Mouse (Mus musculus): Measurements from ENCODE around the gene E430018J23Rik. TPM values are rescaled to one million over a fixed set of nuclear protein-coding genes. Genes with fewer than 3 reads are reported as not detected.

E430018J23Rik gene
- polyA plus RNA-seq, 1 experiment, result 3.4 TPM

Other genes starting within 250 kb of the E430018J23Rik start
- gene Cd2bp2, start 197.6 kb downstream of the E430018J23Rik start, polyA plus RNA-seq (2012; ENCODE audit: insufficient read depth, insufficient read length, missing spikeins), result 15.3 and 17.4 TPM in 2 replicates
- gene Tbc1d10b, start 185.2 kb downstream of the E430018J23Rik start, polyA plus RNA-seq (2012; ENCODE audit: insufficient read depth, insufficient read length, missing spikeins), result 9.8 and 12.8 TPM in 2 replicates
- 335 and 418 TPM in 2 replicates for gene Mylpf, start 184.7 kb downstream of the E430018J23Rik start, polyA plus RNA-seq (2012; ENCODE audit: insufficient read depth, insufficient read length, missing spikeins)
- gene Zfp553, start 160.6 kb downstream of the E430018J23Rik start, polyA plus RNA-seq (2012; ENCODE audit: insufficient read depth, insufficient read length, missing spikeins), result 3.3 and 3.4 TPM in 2 replicates
- gene Sept1, start 160.5 kb downstream of the E430018J23Rik start, polyA plus RNA-seq (2012; ENCODE audit: insufficient read depth, insufficient read length, missing spikeins), result 10.9 and 19.3 TPM in 2 replicates
- 7.1 and 14.4 TPM in 2 replicates for gene Zfp771, start 149.4 kb downstream of the E430018J23Rik start, polyA plus RNA-seq (2012; ENCODE audit: insufficient read depth, insufficient read length, missing spikeins)
- gene Dctpp1, start 132.9 kb downstream of the E430018J23Rik start, polyA plus RNA-seq (2012; ENCODE audit: insufficient read depth, insufficient read length, missing spikeins), result 38.1 and 41.3 TPM in 2 replicates
- 125 and 144 TPM in 2 replicates for gene Sephs2, start 119.6 kb downstream of the E430018J23Rik start, polyA plus RNA-seq (2012; ENCODE audit: insufficient read depth, insufficient read length, missing spikeins)
- gene Itgal, start 97.4 kb downstream of the E430018J23Rik start, polyA plus RNA-seq (2012; ENCODE audit: insufficient read depth, insufficient read length, missing spikeins), result 1.1 and 2.3 TPM in 2 replicates
- 26.6 and 27.5 TPM in 2 replicates for gene Zfp768, start 48.0 kb downstream of the E430018J23Rik start, polyA plus RNA-seq (2012; ENCODE audit: insufficient read depth, insufficient read length, missing spikeins)
- 1.5 and 1.8 TPM in 2 replicates for gene Zfp747, start 17.6 kb downstream of the E430018J23Rik start, polyA plus RNA-seq (2012; ENCODE audit: insufficient read depth, insufficient read length, missing spikeins)
- 1.0 and 1.4 TPM in 2 replicates for gene 9130019O22Rik, start 6.5 kb downstream of the E430018J23Rik start, polyA plus RNA-seq (2012; ENCODE audit: insufficient read depth, insufficient read length, missing spikeins)
- 1.6 and 2.6 TPM in 2 replicates for gene Zfp764, start 13.2 kb upstream of the E430018J23Rik start, polyA plus RNA-seq (2012; ENCODE audit: insufficient read depth, insufficient read length, missing spikeins)
- 4.1 and 6.6 TPM in 2 replicates for gene Zfp688, start 28.4 kb upstream of the E430018J23Rik start, polyA plus RNA-seq (2012; ENCODE audit: insufficient read depth, insufficient read length, missing spikeins)
- 0.40 and 1.3 TPM in 2 replicates for gene Zfp689, start 55.5 kb upstream of the E430018J23Rik start, polyA plus RNA-seq (2012; ENCODE audit: insufficient read depth, insufficient read length, missing spikeins)
- gene Prr14, start 66.0 kb upstream of the E430018J23Rik start, polyA plus RNA-seq (2012; ENCODE audit: insufficient read depth, insufficient read length, missing spikeins), result 26.0 and 27.1 TPM in 2 replicates
- gene Fbrs, start 85.6 kb upstream of the E430018J23Rik start, polyA plus RNA-seq (2012; ENCODE audit: insufficient read depth, insufficient read length, missing spikeins), result 16.5 and 18.2 TPM in 2 replicates
- 21.6 and 24.7 TPM in 2 replicates for gene Srcap, start 118.4 kb upstream of the E430018J23Rik start, polyA plus RNA-seq (2012; ENCODE audit: insufficient read depth, insufficient read length, missing spikeins)
- gene Gm42715, start 126.0 kb upstream of the E430018J23Rik start, polyA plus RNA-seq (2012; ENCODE audit: insufficient read depth, insufficient read length, missing spikeins), result 0.28 and 3.4 TPM in 2 replicates
- gene Tmem265, start 167.8 kb upstream of the E430018J23Rik start, polyA plus RNA-seq (2012; ENCODE audit: insufficient read depth, insufficient read length, missing spikeins), result 2.0 TPM in 1 of 2 replicates, not detected in the other
- gene Phkg2, start 179.7 kb upstream of the E430018J23Rik start, polyA plus RNA-seq (2012; ENCODE audit: insufficient read depth, insufficient read length, missing spikeins), result 15.9 and 17.1 TPM in 2 replicates
- gene Ccdc189, start 195.0 kb upstream of the E430018J23Rik start, polyA plus RNA-seq (2012; ENCODE audit: insufficient read depth, insufficient read length, missing spikeins), result 4.5 and 6.0 TPM in 2 replicates
- 14.7 and 19.4 TPM in 2 replicates for gene Rnf40, start 195.1 kb upstream of the E430018J23Rik start, polyA plus RNA-seq (2012; ENCODE audit: insufficient read depth, insufficient read length, missing spikeins)
- 6.6 and 7.5 TPM in 2 replicates for gene Zfp629, start 222.2 kb upstream of the E430018J23Rik start, polyA plus RNA-seq (2012; ENCODE audit: insufficient read depth, insufficient read length, missing spikeins)